Mouse (Mus musculus): ENCODE measurements at regions not wholly inside any gene's neighbourhood (a gene's known extent, or its start where the extent isn't known, plus 50 kb on each side); places are given as distances from the start of the nearest gene placed in this dataset.
A peak's percentile ranks its signal among the peaks of the same experiment; 100 is the strongest.

- no peak for DNase-seq (ENCODE audit: low spot score in 2 of 2)
These were observed 86.3 kb upstream of the Irs2 start for GRCm38 (mm10) chr8:11094516-11094915.

GRCm38 (mm10) chr8:11092348-11092747 lies 84.1 kb upstream of the Irs2 start:
- DNase-seq (ENCODE audit: low spot score in 2 of 2): no peak

GRCm38 (mm10) chr8:11091675-11092345 lies 83.6 kb upstream of the Irs2 start:
- peak in 1 of 2 experiments; percentile 44 for DNase-seq (ENCODE audit: low spot score in 2 of 2)

- no peak for DNase-seq (ENCODE audit: low spot score in 2 of 2)
These were observed 80.8 kb upstream of the Irs2 start for GRCm38 (mm10) chr8:11088946-11089665.

- peak in 1 of 2 experiments; percentile 37 for DNase-seq (ENCODE audit: low spot score in 2 of 2)
These were observed 77.0 kb upstream of the Irs2 start for GRCm38 (mm10) chr8:11085244-11085643.

- DNase-seq (ENCODE audit: low spot score in 2 of 2): peak in 1 of 2 experiments; percentile 30
These were observed 75.8 kb upstream of the Irs2 start for GRCm38 (mm10) chr8:11084051-11084533.

GRCm38 (mm10) chr8:11080813-11081212 lies 72.6 kb upstream of the Irs2 start:
- no peak for DNase-seq (ENCODE audit: low spot score in 2 of 2)

GRCm38 (mm10) chr8:11079805-11080204 lies 71.5 kb upstream of the Irs2 start:
- peak in 1 of 2 experiments; percentile 53 for DNase-seq (ENCODE audit: low spot score in 2 of 2)

- no peak for DNase-seq (ENCODE audit: low spot score in 2 of 2)
These were observed 68.9 kb upstream of the Irs2 start for GRCm38 (mm10) chr8:11077138-11077537.

- no peak for DNase-seq (ENCODE audit: low spot score in 2 of 2)
These were observed 62.9 kb upstream of the Irs2 start for GRCm38 (mm10) chr8:11071162-11071561.

GRCm38 (mm10) chr8:11067450-11067849 lies 59.2 kb upstream of the Irs2 start:
- no peak for DNase-seq (ENCODE audit: low spot score in 2 of 2)

- DNase-seq (ENCODE audit: low spot score in 2 of 2): no peak
These were observed 57.7 kb upstream of the Irs2 start for GRCm38 (mm10) chr8:11065990-11066389.

- no peak for DNase-seq (ENCODE audit: low spot score in 2 of 2)
These were observed 57.0 kb upstream of the Irs2 start for GRCm38 (mm10) chr8:11065303-11065702.

- DNase-seq (ENCODE audit: low spot score in 2 of 2): no peak
These were observed 54.8 kb upstream of the Irs2 start for GRCm38 (mm10) chr8:11063058-11063457.

GRCm38 (mm10) chr8:11062348-11062946 lies 54.2 kb upstream of the Irs2 start:
- no peak for DNase-seq (ENCODE audit: low spot score in 2 of 2)

- no peak for DNase-seq (ENCODE audit: low spot score in 2 of 2)
These were observed 53.5 kb upstream of the Irs2 start for GRCm38 (mm10) chr8:11061711-11062110.

- no peak for DNase-seq (ENCODE audit: low spot score in 2 of 2)
These were observed 52.3 kb upstream of the Irs2 start for GRCm38 (mm10) chr8:11060604-11061003.

GRCm38 (mm10) chr8:11058392-11058791 lies 50.1 kb upstream of the Irs2 start:
- no peak for DNase-seq (ENCODE audit: low spot score in 2 of 2)
